Mouse (Mus musculus): ENCODE measurements around the gene Herc3. TPM values are rescaled to one million over a fixed set of nuclear protein-coding genes. Genes with fewer than 3 reads are reported as not detected.

Herc3 gene
- polyA plus RNA-seq, 1 experiment from 2014 or later = 4.3 TPM

DNA sequence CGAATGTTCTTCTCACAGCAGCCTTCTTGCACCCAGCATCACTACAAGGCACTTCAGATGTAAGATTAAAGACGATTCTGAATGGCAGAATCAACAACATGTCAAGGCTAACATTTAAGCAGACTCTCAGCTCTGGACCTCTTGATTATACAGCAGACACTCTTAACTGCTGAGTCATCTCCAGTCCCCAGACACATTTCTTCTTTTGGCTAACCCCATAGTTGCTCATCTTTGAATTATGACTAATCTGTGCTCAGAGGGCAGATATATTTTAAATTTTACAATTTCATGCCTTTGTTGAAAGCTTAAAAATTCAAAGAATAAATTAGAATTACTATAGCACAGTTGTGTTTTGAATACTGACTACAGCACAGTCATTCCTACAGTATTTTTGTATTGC is 9.9 kb downstream of the Herc3 start:
- DNase-seq (ENCODE audit: low spot score) = no peak
- 77% methylated on average over 2 of the region's 2 CpGs for WGBS

DNA sequence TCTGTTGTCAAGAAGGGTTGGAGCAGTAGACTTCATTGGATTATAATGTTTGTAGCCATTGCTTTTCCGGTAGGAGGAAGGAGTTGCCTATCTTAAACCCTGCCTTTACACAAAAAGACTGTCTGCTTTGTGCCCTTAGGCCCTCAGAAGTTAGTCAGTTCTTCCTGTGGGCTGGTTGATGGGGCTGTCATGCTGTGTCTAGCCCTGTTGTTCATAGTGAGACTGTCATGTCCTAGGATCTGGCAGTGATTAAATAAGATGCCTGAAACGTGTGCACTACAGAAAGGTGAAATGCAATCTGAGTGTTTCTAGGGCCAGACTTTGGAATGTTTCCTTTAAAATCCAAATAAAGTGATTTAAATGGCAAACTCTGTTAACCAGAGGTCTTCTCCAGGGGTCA is 10.9 kb downstream of the Herc3 start:
- H3K27me3 ChIP-seq (ENCODE audit: low read depth, poor library complexity, severe bottlenecking) = no peaks in the 10 kb centered on the region
- no peak for DNase-seq (ENCODE audit: low spot score)
- H3K36me3 ChIP-seq = no peaks in the 10 kb centered on the region
- H3K9me3 ChIP-seq (replicated peaks) = no peaks in the 10 kb centered on the region
- 0 out of 2 replicates have a peak, but pooled peaks cover 3% of the 10 kb centered on the region for H3K4me1 ChIP-seq
- WGBS = 46% methylated on average over 2 of the region's 2 CpGs
- H3K4me3 ChIP-seq = no peak overlapping the region
- H3K27ac ChIP-seq = no peak overlapping the region

More for the DNA sequence above, 9.9 kb downstream of the Herc3 start:
- no peak overlapping the region for H3K27ac ChIP-seq
- H3K27me3 ChIP-seq (ENCODE audit: low read depth, poor library complexity, severe bottlenecking) = no peaks in the 10 kb centered on the region
- no peaks in the 10 kb centered on the region for H3K36me3 ChIP-seq
- 0 out of 2 replicates have a peak, but pooled peaks cover 3% of the 10 kb centered on the region for H3K4me1 ChIP-seq
- H3K9me3 ChIP-seq (replicated peaks) = no peaks in the 10 kb centered on the region
- no peak overlapping the region for H3K4me3 ChIP-seq

DNA sequence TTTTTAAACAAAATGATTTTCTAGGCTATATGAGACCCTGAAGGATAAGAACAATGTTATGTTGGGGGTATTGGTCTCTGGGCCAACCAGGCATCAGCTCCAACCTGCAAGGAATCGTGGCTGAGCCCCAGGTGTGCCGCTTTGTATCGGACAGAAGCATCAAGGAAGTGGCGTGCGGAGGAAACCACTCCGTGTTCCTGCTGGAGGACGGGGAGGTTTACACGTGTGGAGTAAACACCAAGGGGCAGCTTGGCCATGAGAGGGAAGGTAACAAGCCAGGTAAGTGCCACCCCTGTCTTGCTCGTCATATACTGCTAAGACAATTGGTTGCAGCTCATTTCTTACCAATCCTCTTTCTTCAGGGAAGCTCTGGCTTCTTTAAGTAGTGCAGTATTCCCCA is 12.3 kb downstream of the Herc3 start:
- H3K9me3 ChIP-seq (replicated peaks) = no peaks in the 10 kb centered on the region
- no peak overlapping the region for H3K27ac ChIP-seq
- no peaks in the 10 kb centered on the region for H3K27me3 ChIP-seq (ENCODE audit: low read depth, poor library complexity, severe bottlenecking)
- H3K36me3 ChIP-seq = no peaks in the 10 kb centered on the region
- 0 out of 2 replicates have a peak, but pooled peaks cover 3% of the 10 kb centered on the region for H3K4me1 ChIP-seq
- WGBS = 95% methylated on average over 9 of the region's 9 CpGs
- no peak for DNase-seq (ENCODE audit: low spot score)
- H3K4me3 ChIP-seq = no peak overlapping the region

DNA sequence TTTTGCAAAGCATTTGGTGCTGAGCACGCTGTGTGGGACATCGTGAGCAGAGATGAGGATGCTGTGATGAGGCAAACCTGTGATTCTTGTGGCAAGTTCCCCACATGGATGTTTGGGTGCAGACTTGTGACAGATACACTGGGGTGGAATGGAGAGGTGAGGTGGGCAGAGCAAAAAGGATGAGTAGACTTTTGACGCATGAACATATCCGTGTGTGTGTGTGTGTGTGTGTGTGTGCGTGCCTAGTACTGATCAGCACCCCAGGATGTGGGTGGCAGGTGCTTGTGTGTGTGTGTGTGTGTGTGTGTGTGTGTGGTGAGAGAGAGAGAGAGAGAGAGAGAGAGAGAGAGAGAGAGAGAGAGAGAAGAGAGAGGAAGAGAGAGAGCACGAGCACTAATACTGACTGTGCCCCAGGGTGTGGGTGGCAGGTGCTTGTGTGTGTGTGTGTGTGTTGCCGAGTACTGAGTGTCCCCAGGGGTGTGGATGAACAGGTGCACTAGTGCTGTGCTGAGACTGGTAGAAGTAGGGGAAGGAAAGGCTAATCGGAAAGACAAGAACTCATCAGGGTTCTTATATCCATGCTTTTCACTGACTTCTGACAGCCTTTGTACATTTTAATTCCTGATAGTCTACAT is 13.0 kb downstream of the Herc3 start:
- H3K9me3 ChIP-seq (replicated peaks) = no peaks in the 10 kb centered on the region
- 93% methylated on average over 8 of the region's 8 CpGs for WGBS

DNA sequence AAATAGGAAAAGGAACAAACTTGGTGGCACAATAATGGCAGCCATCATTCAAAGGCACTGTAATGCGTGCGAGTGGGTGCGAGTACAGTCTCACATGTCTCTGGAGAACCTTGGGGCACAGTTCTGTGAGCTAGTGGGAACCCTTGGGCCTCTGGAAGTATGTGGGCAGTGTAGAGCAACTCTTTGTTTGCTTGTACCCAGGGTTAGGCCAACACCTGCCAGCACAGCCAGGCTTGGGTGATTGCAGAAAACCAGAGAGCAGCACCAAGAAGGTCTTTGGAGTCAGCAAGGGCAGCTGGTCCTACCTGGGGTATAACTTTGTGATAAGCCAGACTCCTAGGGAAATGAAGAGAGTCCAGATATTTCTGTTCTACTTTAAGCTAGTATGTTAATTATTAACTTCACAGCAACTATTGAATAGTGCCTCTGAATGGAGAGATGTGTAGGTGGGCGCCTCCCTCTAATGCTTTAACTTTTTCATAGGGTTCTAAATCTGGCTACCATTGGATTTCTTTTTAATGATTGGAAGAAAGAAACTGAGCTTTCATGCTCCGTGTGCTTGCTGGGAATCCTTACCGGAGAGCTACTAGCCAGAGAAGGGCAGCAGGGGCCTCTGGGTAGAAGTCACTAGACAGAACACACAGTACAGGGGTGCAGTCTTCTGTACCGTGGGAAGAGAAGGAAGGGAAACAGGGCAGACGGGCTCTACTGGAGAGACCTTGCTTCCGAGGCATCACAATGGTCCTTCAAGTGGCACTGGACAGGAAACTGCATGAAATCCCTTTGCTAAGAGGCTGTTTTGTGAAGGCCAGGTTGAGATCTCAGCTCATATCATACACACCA is 15.8 kb downstream of the Herc3 start:
- H3K36me3 ChIP-seq = no peaks in the 10 kb centered on the region
- no peaks in the 10 kb centered on the region for H3K9me3 ChIP-seq (replicated peaks)
- no peak overlapping the region for H3K27ac ChIP-seq
- H3K27me3 ChIP-seq (ENCODE audit: low read depth, poor library complexity, severe bottlenecking) = no peaks in the 10 kb centered on the region
- no peak overlapping the region for H3K4me3 ChIP-seq
- WGBS = 92% methylated on average over 9 of the region's 9 CpGs
- 0 out of 2 replicates have a peak, but pooled peaks cover 3% of the 10 kb centered on the region for H3K4me1 ChIP-seq
- DNase-seq (ENCODE audit: low spot score) = no peak

More for the DNA sequence above, 13.0 kb downstream of the Herc3 start:
- Histone ChIP-seq H3K27ac (no peak overlapping the region), H3K36me3 (no peaks in the 10 kb centered on the region), H3K27me3 (ENCODE audit: low read depth, poor library complexity, severe bottlenecking) (no peaks in the 10 kb centered on the region), H3K4me1 (0 out of 2 replicates have a peak, but pooled peaks cover 3% of the 10 kb centered on the region), H3K4me3 (no peak overlapping the region)
- no peak for DNase-seq (ENCODE audit: low spot score)

DNA sequence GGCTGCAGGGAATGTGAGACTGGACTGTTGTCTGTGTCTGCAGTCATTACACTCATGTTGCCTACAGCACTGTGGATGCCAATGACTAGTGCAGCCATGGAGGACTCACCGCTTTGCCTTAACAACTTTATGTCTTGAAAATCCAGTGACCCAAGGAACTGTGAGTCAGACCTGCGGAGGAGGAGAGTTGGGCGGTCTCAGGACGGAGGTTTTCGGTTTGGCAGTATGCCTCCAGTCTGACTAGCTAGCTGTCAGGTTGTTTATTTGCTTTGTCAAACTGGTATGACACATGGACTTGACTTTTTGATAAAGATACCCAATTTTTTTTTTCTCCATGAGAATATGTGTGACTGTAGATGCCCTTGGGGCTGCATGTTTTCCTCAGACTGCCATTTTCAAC is 16.6 kb downstream of the Herc3 start:
- no peaks in the 10 kb centered on the region for H3K27me3 ChIP-seq (ENCODE audit: low read depth, poor library complexity, severe bottlenecking)
- DNase-seq (ENCODE audit: low spot score) = no peak
- H3K4me1 ChIP-seq = no peaks in the 10 kb centered on the region
- WGBS = 94% methylated on average over 5 of the region's 5 CpGs
- H3K27ac ChIP-seq = no peak overlapping the region
- no peaks in the 10 kb centered on the region for H3K36me3 ChIP-seq
- H3K4me3 ChIP-seq = no peak overlapping the region
- H3K9me3 ChIP-seq (replicated peaks) = no peaks in the 10 kb centered on the region

DNA sequence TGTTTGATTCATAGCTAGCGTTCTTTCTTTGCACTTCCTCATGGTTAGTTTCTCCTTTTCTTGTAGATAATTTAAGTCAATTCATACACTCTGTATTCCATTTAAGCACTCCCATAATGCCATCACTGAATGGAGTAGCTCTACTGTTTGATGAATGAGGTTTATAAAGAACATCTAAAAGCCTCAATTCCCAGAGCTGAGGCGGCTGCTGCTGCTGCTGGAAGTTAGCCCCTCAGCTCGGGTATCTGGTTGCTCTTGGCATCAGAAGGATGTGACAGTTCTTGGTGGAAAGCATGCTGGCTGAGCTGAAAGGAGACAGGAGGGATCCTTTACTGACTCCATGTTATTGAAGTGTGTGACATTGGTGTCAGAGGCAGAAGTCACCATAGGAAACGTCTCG is 18.1 kb downstream of the Herc3 start:
- WGBS = 85% methylated on average over 5 of the region's 5 CpGs
- H3K4me1 ChIP-seq = no peaks in the 10 kb centered on the region
- H3K27me3 ChIP-seq (ENCODE audit: low read depth, poor library complexity, severe bottlenecking) = no peaks in the 10 kb centered on the region
- H3K27ac ChIP-seq = no peak overlapping the region
- H3K36me3 ChIP-seq = no peaks in the 10 kb centered on the region
- no peak for DNase-seq (ENCODE audit: low spot score)
- no peak overlapping the region for H3K4me3 ChIP-seq
- H3K9me3 ChIP-seq (replicated peaks) = no peaks in the 10 kb centered on the region

DNA sequence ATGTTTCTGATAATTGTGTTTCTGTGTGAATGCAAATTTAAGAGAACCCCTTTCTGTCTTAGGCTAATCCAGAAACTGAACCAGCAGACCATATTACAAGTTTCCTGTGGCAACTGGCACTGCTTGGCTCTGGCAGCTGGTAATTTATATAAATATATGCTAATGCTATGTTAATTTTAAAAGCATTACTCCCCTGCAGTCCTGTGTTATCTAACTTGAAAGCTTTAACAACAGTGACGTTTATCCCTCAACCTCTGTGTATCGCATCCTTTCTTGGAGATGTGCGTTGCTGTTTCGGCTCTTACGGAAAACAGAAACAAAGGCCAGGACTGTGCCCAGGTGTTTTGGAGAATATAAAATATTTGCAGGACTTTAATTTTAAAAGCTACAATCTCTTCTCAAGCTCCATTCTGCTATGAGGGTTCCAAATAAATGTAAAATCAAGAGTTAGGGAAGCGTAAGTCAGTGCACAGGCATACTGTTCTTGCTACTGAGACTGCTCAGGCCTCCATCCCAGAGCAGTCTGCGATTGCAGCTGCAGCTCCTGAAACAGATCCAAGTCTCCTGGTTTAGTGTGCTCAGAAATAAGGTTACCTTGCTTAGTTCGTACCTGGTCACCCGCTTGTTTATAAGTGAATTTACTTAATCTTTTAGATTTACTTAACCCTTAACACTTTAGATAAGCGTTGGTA is 24.6 kb downstream of the Herc3 start:
- WGBS = 89% methylated on average over 10 of the region's 10 CpGs

DNA sequence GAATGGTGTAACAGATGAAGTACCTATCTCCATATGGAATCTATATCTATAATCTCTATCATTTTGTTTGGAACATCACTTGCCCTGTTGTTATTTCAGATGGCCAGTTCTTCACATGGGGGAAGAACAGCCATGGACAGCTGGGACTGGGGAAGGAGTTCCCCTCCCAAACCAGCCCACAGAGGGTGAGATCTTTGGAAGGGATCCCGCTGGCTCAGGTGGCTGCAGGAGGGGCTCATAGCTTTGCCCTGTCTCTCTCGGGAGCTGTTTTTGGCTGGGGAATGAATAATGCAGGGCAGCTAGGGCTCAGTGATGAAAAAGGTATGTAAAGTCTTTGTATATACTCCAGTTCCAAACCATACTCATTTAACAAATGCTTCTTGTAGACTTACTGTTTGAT is 25.2 kb downstream of the Herc3 start:
- DNase-seq (ENCODE audit: low spot score) = no peak
- Histone ChIP-seq H3K27me3 (ENCODE audit: low read depth, poor library complexity, severe bottlenecking) (no peaks in the 10 kb centered on the region), H3K27ac (no peak overlapping the region), H3K36me3 (no peaks in the 10 kb centered on the region), H3K4me3 (no peak overlapping the region), H3K9me3 (replicated peaks) (no peaks in the 10 kb centered on the region), H3K4me1 (no peaks in the 10 kb centered on the region)
- WGBS = 73% methylated on average over 2 of the region's 2 CpGs

More for the DNA sequence above, 24.6 kb downstream of the Herc3 start:
- Histone ChIP-seq H3K27ac (no peak overlapping the region), H3K27me3 (ENCODE audit: low read depth, poor library complexity, severe bottlenecking) (no peaks in the 10 kb centered on the region), H3K4me3 (no peak overlapping the region), H3K36me3 (no peaks in the 10 kb centered on the region), H3K9me3 (replicated peaks) (no peaks in the 10 kb centered on the region), H3K4me1 (no peaks in the 10 kb centered on the region)
- DNase-seq (ENCODE audit: low spot score) = no peak

DNA sequence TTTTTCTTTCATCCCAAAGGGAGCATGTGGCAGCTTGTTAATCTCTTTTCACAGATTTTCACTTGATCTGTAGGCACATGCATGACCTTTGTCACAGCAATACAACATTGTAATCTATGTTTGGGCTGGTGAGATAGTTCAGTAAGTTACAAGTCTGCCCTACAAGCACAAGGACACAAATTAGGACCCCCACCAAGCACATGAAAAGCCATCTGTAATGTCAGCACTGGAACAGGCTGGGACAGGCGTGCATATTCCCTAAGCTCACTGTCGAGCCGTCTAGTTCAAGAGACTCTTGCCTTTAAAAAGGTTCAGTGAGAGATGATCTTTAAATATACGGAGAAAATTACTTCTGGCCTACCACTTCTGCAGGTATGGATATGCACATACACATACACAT is 28.3 kb downstream of the Herc3 start:
- Histone ChIP-seq H3K9me3 (replicated peaks) (no peaks in the 10 kb centered on the region), H3K36me3 (no peaks in the 10 kb centered on the region), H3K27ac (no peak overlapping the region), H3K4me1 (no peaks in the 10 kb centered on the region), H3K27me3 (ENCODE audit: low read depth, poor library complexity, severe bottlenecking) (no peaks in the 10 kb centered on the region), H3K4me3 (no peak overlapping the region)
- no peak for DNase-seq (ENCODE audit: low spot score)
- 90% methylated on average over 4 of the region's 4 CpGs for WGBS

DNA sequence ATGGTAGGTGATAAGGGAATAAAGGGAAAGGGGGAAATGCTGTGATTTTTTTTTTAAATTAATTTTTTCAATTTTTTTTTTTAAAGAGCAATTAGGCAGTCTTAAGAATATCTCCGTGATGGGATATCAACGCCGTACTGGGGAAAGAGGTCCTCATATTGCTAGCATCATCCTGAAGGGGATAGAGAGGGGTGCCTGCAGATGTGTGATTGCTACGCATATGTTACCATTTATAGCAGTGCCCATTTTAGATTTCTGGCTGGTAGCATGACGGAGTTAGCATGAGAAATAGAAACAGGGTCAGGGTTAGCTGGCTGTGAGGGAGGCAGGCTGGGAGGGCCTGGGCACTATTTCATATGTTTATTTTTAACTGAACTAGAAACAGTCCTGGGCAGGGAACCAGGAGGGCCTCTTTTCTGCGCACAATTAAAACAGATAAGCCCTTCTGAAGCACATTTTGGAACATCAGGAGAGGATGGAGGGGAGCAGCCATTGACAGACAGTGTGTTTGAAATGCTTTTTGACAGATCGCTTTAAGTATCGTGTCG is 31.3 kb downstream of the Herc3 start:
- no peak for DNase-seq (ENCODE audit: low spot score)
- WGBS = 88% methylated on average over 9 of the region's 9 CpGs
- Histone ChIP-seq H3K4me1 (no peaks in the 10 kb centered on the region), H3K27ac (no peak overlapping the region), H3K36me3 (no peaks in the 10 kb centered on the region), H3K9me3 (replicated peaks) (no peaks in the 10 kb centered on the region), H3K27me3 (ENCODE audit: low read depth, poor library complexity, severe bottlenecking) (no peaks in the 10 kb centered on the region), H3K4me3 (no peak overlapping the region)

DNA sequence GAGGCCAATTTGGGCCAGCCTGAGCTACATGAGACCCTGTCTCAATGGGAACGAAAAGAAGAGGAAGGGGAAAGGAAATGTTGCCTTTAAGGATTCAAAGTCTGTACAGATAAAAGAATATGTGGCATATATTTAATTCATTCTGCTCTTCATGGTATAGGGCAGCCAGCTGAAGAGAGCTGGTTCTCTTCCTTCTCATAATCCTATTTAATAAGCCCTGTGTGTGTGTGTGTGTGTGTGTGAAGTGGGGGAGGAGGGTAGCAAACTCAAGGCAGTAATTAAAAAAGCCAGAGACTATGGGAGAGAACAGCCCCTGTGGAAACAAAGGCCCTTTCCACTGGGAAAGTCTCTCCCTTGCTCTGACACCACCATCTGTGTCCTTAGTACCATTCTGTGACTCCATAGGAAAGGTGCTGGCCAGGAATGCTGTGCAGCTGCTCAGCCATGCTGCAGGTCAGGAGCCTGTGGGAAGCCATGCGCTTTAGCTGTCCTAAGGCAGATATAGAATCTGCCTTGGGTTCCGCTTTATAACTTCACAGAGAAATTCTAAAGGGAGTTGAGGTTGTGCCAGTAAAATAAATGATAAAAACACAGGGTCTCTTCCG is 32.5 kb downstream of the Herc3 start:
- 87% methylated on average over 4 of the region's 4 CpGs for WGBS
- no peak overlapping the region for H3K4me3 ChIP-seq
- no peaks in the 10 kb centered on the region for H3K9me3 ChIP-seq (replicated peaks)
- no peaks in the 10 kb centered on the region for H3K27me3 ChIP-seq (ENCODE audit: low read depth, poor library complexity, severe bottlenecking)
- H3K36me3 ChIP-seq = no peaks in the 10 kb centered on the region
- no peak overlapping the region for H3K27ac ChIP-seq
- no peak for DNase-seq (ENCODE audit: low spot score)
- no peaks in the 10 kb centered on the region for H3K4me1 ChIP-seq
